Mouse (Mus musculus) fibroblast of lung, adult 2 months (primary cell): ENCODE data around the gene Col1a2.

Experiments used
- DNase-seq: peaks from one replicate; pipeline ENCODE4 v3.0.0-alpha.2; 2011; ENCODE audit warnings: low read depth

Gene Col1a2

GRCm38 (mm10) chr6:4587946-4588345 lies 83.3 kb downstream of the Col1a2 start:
- peak; percentile 42 for DNase-seq

- peak; percentile 16 for DNase-seq
These were observed 84.1 kb downstream of the Col1a2 start for GRCm38 (mm10) chr6:4588722-4589121.

GRCm38 (mm10) chr6:4590089-4590488 lies 85.5 kb downstream of the Col1a2 start:
- no peak for DNase-seq
